Mouse (Mus musculus) heart, embryonic 13.5 days (tissue): ENCODE data around the gene Slit3. TPM values are rescaled to one million over a fixed set of nuclear protein-coding genes. Genes with fewer than 3 reads are reported as not detected.
A peak's percentile ranks its signal among the peaks of the same experiment; 100 is the strongest.

Experiments
- ATAC-seq: fragments of 200-750 bp; cut with Nextera tagmentation; 2 replicates; pipeline ENCODE4 v1.8.0; 2017; ENCODE audit warnings: moderate TSS enrichment; ENCODE audit not compliant: insufficient number of reproducible peaks, low FRiP score, low TSS enrichment; ENCODE audit errors: extremely low read depth
- H3K27ac ChIP-seq: fragments of 300-500 bp; sonication (generic); replicated peaks from 2 replicates; pipeline ENCODE4 v1.5.1; 2015; ENCODE audit warnings: moderate library complexity, mild to moderate bottlenecking, inconsistent platforms
- H3K27me3 ChIP-seq: fragments of 300-500 bp; sonication (generic); replicated peaks from 2 replicates; pipeline ENCODE4 v1.6.1; 2015; ENCODE audit warnings: mild to moderate bottlenecking, inconsistent platforms
- H3K36me3 ChIP-seq: fragments of 300-500 bp; sonication (generic); 2 replicates; pipeline ENCODE4 v1.6.1; 2015; ENCODE audit warnings: mild to moderate bottlenecking, inconsistent platforms
- H3K4me1 ChIP-seq: fragments of 300-500 bp; sonication (generic); 2 replicates; pipeline ENCODE4 v1.6.1; 2015; ENCODE audit warnings: inconsistent platforms
- H3K4me2 ChIP-seq: fragments of 300-500 bp; sonication (generic); 2 replicates; pipeline ENCODE4 v1.6.1; 2015; ENCODE audit warnings: inconsistent platforms, mild to moderate bottlenecking, moderate library complexity
- H3K4me3 ChIP-seq: fragments of 300-500 bp; sonication (generic); 2 replicates; pipeline ENCODE4 v1.5.1; 2015; ENCODE audit warnings: moderate library complexity, mild to moderate bottlenecking, inconsistent platforms
- H3K9ac ChIP-seq: fragments of 300-500 bp; sonication (generic); 2 replicates; pipeline ENCODE4 v1.6.1; 2015; ENCODE audit warnings: inconsistent platforms, mild to moderate bottlenecking, moderate library complexity
- H3K9me3 ChIP-seq: fragments of 300-500 bp; sonication (generic); 2 replicates; pipeline ENCODE4 v1.6.1; 2016; ENCODE audit warnings: inconsistent platforms
- WGBS: fragments of 180-500 bp; shearing (Covaris S2); methylation state at CpG from one replicate; pipeline ENCODE4 v1.1.7; 2015; ENCODE audit warnings: mixed read lengths; 5-methylcytosine and 5-hydroxymethylcytosine counted together
- polyA plus RNA-seq: library from polyadenylated mRNA; unstranded; fragments of >200 nt; fragmentation: Nextera tagmentation; extraction: Ambion mirVana; gene quantifications from 2 replicates; pipeline ENCODE4 v1.2.1, GENCODE M21; 2015

The Slit3 gene
- polyA plus RNA-seq, 1 experiment from 2014 or later, result 12.5 TPM

DNA sequence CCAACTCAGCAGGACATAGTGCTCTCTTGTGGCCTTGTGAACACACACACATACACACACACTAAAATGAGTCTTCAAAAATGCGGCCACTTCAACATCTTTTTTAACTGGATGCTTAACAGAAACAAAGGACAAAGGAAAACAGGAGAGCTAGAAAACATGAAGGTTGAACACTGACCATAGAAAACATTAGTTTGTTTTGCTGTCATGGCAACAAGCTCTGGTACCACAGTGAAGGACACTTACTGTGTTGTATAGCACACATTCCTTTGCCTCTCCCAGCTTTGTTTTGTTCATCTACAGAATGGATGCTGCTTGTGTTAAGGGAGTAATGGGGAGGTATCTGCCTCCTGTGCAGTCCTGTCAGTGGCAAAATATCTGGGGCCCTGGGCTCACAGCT lies 206.9 kb downstream of the Slit3 start:
- no peaks in the 10 kb centered on the region for H3K36me3 ChIP-seq
- WGBS, result 56% methylated on average over 1 of the region's 1 CpGs
- no peak overlapping the region for H3K4me2 ChIP-seq
- no peaks in the 10 kb centered on the region for H3K27me3 ChIP-seq
- H3K9me3 ChIP-seq, result no peaks in the 10 kb centered on the region
- H3K9ac ChIP-seq, result no peak overlapping the region
- H3K27ac ChIP-seq, result no peak overlapping the region
- no peak overlapping the region for H3K4me3 ChIP-seq
- peaks cover 6% of the 10 kb centered on the region; the same call in 1 of the 2 replicates for H3K4me1 ChIP-seq
- ATAC-seq, result no peak

DNA sequence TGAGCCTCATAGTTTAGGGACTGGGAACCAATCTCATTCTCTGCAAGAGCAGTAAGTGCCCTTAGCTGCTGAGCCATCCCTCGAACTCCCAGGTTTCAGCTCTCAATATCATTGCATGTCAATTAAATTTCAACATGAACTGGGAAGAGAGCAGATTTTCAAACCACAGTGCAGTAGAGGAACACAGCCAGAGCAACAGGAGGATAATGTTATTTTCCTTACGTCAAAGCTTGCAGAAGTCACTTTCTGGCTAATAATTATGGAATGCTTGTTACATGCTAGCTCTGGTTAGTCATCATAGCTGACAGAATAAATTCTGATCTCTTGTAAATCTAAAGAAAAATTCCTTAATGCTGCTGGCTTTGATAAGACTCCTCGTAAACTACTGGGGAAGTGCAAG lies 210.5 kb downstream of the Slit3 start:
- WGBS, result 63% methylated on average over 3 of the region's 3 CpGs
- no peaks in the 10 kb centered on the region for H3K27me3 ChIP-seq
- no peak overlapping the region for H3K27ac ChIP-seq
- peaks cover 9% of the 10 kb centered on the region; the same call in 1 of the 2 replicates for H3K4me1 ChIP-seq
- no peak overlapping the region for H3K4me2 ChIP-seq
- H3K9me3 ChIP-seq, result no peaks in the 10 kb centered on the region
- ATAC-seq, result no peak
- no peaks in the 10 kb centered on the region for H3K36me3 ChIP-seq
- no peak overlapping the region for H3K4me3 ChIP-seq
- H3K9ac ChIP-seq, result no peak overlapping the region

DNA sequence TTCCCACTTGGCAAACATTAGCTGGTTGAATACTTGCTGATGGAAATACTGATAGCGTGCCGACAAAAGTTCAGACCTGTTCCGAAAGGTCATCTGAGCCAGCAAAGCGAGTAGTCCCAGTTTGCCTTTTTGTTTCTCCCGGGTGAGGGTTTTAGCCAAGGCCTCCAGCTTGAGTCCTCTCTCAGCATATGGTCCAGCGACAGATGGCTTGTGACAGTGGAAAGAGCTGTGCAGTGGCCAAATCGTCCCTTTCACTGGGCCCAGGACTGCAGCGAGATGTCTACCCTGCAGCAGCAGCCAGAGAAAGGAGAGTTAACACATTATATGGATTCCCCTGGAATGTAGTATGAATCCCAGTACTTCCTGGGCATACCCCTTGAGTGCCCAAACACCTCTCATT lies 215.5 kb downstream of the Slit3 start:
- ATAC-seq, result no peak

GRCm38 (mm10) chr11:35337493-35337892 lies 216.5 kb downstream of the Slit3 start:
- Histone ChIP-seq H3K4me3 (no peak overlapping the region), H3K27ac (no peak overlapping the region), H3K36me3 (no peaks in the 10 kb centered on the region), H3K4me1 (peaks cover 27% of the 10 kb centered on the region), H3K9me3 (no peaks in the 10 kb centered on the region), H3K4me2 (no peak overlapping the region), H3K9ac (no peak overlapping the region), H3K27me3 (no peaks in the 10 kb centered on the region)
- ATAC-seq, result no peak
- 52% methylated on average over 8 of the region's 8 CpGs for WGBS

More for the DNA sequence above, 215.5 kb downstream of the Slit3 start:
- Histone ChIP-seq H3K4me2 (no peak overlapping the region), H3K27ac (no peak overlapping the region), H3K36me3 (no peaks in the 10 kb centered on the region), H3K4me3 (no peak overlapping the region), H3K9ac (no peak overlapping the region), H3K9me3 (no peaks in the 10 kb centered on the region), H3K4me1 (peaks cover 24% of the 10 kb centered on the region), H3K27me3 (no peaks in the 10 kb centered on the region)
- WGBS, result 81% methylated on average over 8 of the region's 8 CpGs

DNA sequence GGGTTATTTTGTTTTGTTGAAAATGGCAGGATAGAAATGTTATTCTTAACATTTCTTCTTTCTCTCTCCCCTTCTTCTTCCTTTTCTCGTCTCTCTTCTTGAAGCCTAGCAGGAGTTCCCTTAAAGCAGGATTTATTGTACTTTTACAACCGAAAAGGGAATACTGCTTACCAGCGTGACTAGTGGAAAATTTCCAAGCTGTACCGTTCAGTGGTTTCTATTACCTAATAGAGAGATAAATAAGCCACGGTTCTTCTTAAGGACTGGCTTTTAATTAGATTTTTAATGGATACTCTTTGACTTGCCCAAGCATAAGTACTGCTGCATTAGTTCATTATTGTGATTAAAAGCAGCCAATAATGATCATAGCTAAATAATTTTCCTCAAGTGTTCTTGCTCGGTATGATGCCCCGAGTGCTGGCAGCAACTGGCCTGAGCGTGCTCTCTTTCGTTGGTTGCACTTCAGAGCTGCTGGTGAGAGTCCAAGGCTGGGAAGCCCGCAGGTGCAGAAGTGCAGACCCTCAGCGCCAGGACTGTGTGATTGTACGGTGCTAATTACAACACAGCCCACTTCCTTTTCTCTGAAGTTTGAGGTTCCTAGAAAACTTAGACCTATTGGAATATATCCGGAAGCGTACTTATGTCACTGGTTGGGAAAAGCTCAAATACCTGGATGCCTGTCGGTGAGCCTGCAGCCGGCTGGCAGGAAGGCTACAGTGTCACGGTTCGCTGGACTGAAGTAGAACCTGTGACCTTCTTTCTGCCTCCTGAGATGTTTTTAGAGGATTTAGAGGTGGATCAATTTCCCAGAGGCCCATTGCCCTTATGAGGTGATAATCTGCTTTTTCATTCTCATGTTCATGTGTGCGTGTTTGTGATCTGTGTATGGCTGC lies 217.1 kb downstream of the Slit3 start:
- no peak for ATAC-seq
- H3K4me2 ChIP-seq, result no peak overlapping the region
- WGBS, result 76% methylated on average over 19 of the region's 19 CpGs
- peaks cover 32% of the 10 kb centered on the region for H3K4me1 ChIP-seq
- no peak overlapping the region for H3K27ac ChIP-seq
- H3K36me3 ChIP-seq, result no peaks in the 10 kb centered on the region
- H3K27me3 ChIP-seq, result no peaks in the 10 kb centered on the region
- H3K9me3 ChIP-seq, result no peaks in the 10 kb centered on the region
- H3K4me3 ChIP-seq, result no peak overlapping the region
- H3K9ac ChIP-seq, result no peak overlapping the region

- no peaks in the 10 kb centered on the region for H3K27me3 ChIP-seq
- no peaks in the 10 kb centered on the region for H3K36me3 ChIP-seq
- H3K4me2 ChIP-seq, result no peak overlapping the region
- H3K9me3 ChIP-seq, result no peaks in the 10 kb centered on the region
- H3K4me3 ChIP-seq, result no peak overlapping the region
- peak; percentile 53; the same call in 1 of the 2 replicates for ATAC-seq
- H3K4me1 ChIP-seq, result peaks cover 29% of the 10 kb centered on the region
- H3K9ac ChIP-seq, result no peak overlapping the region
- H3K27ac ChIP-seq, result peak overlapping the region; percentile 72
- WGBS, result 29% methylated on average over 6 of the region's 6 CpGs
These were observed 219.7 kb downstream of the Slit3 start for GRCm38 (mm10) chr11:35340752-35341151.

DNA sequence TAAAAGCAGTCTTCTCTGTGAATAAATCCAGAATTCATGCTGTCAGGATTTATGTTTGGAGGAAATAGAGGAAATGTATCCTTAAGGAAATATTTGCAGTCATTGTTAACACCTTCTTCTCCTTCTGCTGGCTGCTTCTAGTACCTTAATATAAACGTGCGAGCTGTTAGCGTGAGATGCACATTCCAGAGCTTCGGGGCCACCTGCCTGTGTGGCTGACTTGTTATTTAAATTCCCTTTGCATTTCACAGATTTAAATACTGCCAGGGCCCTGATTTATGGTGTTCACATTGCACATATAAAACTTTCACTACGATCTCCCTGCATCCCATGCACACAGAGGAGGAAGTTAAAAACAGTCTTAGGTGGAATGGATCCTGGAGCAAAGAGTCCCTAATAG lies 221.5 kb downstream of the Slit3 start:
- H3K27ac ChIP-seq, result no peak overlapping the region
- WGBS, result 62% methylated on average over 5 of the region's 5 CpGs
- no peak overlapping the region for H3K4me2 ChIP-seq
- no peaks in the 10 kb centered on the region for H3K36me3 ChIP-seq
- H3K4me1 ChIP-seq, result peaks cover 41% of the 10 kb centered on the region
- H3K9me3 ChIP-seq, result no peaks in the 10 kb centered on the region
- no peak overlapping the region for H3K9ac ChIP-seq
- H3K4me3 ChIP-seq, result no peak overlapping the region
- ATAC-seq, result no peak
- H3K27me3 ChIP-seq, result no peaks in the 10 kb centered on the region

DNA sequence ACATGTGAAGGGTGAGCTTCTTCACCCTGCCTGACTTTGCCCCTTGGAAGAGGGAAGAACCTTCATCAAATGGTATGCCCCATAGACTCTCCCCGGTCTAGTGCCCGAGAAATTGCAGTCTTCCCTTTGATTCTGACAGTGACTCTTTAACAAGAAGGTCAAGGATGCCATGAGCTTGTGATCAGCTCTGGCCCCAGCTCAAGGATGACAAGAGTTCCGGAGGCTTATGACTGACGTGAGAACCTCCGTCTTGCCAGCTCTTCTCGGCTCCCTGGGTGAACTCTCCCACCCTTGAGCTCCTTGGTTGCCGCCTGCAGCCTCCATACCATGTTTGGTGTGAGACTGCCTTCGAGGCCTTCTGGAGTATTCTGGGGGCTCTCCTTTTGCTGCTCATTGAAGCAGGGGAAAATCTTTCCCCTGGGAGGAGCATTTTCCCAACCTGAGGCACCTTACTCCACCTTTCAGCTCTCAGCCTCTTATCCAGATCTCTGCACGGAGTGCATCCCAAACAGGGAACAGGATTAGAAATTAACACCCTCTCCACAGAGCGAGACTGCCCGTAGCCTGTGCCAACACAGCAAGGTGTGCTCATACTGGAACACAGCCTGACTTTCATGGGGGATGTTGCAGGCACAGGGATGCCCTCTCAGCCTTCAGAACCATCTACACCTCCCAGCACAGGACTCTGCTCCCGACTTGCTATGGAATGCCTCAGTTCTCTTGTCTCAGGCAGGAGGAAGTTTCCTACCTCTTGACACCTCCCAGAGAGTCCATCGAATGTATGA lies 224.9 kb downstream of the Slit3 start:
- Histone ChIP-seq H3K4me3 (no peak overlapping the region), H3K27ac (no peak overlapping the region), H3K9me3 (no peaks in the 10 kb centered on the region), H3K36me3 (no peaks in the 10 kb centered on the region), H3K4me1 (peaks cover 42% of the 10 kb centered on the region), H3K9ac (no peak overlapping the region), H3K4me2 (no peak overlapping the region), H3K27me3 (no peaks in the 10 kb centered on the region)
- WGBS, result 56% methylated on average over 13 of the region's 13 CpGs
- ATAC-seq, result no peak

DNA sequence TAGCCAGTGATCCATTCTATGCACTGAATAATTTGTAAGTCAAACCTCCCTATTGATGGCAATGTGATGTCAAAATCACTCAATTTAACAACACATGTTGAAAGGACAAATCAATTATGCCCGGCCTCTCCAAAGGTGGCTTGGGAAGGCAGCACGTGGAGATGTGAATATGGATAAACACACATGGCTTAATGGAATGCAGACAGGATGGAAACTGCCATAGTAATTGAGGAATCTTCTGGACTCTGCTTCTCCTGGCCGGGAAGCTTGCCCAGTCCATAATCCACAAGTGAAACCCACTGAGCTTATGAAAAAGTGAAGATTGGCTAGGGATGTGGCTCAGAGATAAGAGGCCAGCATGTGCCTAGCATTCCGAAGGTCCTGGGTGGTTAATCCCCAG lies 227.1 kb downstream of the Slit3 start:
- H3K9ac ChIP-seq, result no peak overlapping the region
- no peaks in the 10 kb centered on the region for H3K36me3 ChIP-seq
- 33% methylated on average over 4 of the region's 4 CpGs for WGBS
- H3K27me3 ChIP-seq, result no peaks in the 10 kb centered on the region
- 0 out of 2 replicates have a peak overlapping the region, but pooled peaks have one; percentile 32 for H3K27ac ChIP-seq
- H3K9me3 ChIP-seq, result no peaks in the 10 kb centered on the region
- no peak overlapping the region for H3K4me3 ChIP-seq
- H3K4me1 ChIP-seq, result peaks cover 27% of the 10 kb centered on the region
- no peak overlapping the region for H3K4me2 ChIP-seq
- ATAC-seq, result no peak

- no peaks in the 10 kb centered on the region for H3K27me3 ChIP-seq
- H3K4me3 ChIP-seq, result no peak overlapping the region
- H3K36me3 ChIP-seq, result no peaks in the 10 kb centered on the region
- no peak overlapping the region for H3K9ac ChIP-seq
- H3K4me1 ChIP-seq, result peaks cover 33% of the 10 kb centered on the region
- no peak for ATAC-seq
- H3K9me3 ChIP-seq, result no peaks in the 10 kb centered on the region
- no peak overlapping the region for H3K4me2 ChIP-seq
- H3K27ac ChIP-seq, result no peak overlapping the region
- 45% methylated on average over 4 of the region's 4 CpGs for WGBS
These were observed 229.9 kb downstream of the Slit3 start for GRCm38 (mm10) chr11:35350968-35351367.

- no peaks in the 10 kb centered on the region for H3K36me3 ChIP-seq
- H3K9me3 ChIP-seq, result no peaks in the 10 kb centered on the region
- no peak overlapping the region for H3K9ac ChIP-seq
- peaks cover 29% of the 10 kb centered on the region for H3K4me1 ChIP-seq
- no peak overlapping the region for H3K4me3 ChIP-seq
- WGBS, result 42% methylated on average over 2 of the region's 2 CpGs
- ATAC-seq, result no peak
- no peaks in the 10 kb centered on the region for H3K27me3 ChIP-seq
- H3K4me2 ChIP-seq, result no peak overlapping the region
- no peak overlapping the region for H3K27ac ChIP-seq
These were observed 230.4 kb downstream of the Slit3 start for GRCm38 (mm10) chr11:35351376-35351775.
